Mouse (Mus musculus): ENCODE results near the gene Ehd4.

Gene Ehd4

GRCm38 (mm10) chr2:120044101-120044603 lies 110.3 kb downstream of the Ehd4 start:
- DNase-seq (ENCODE audit: low read depth in 2 of 2, low spot score in 2 of 2): no peak

GRCm38 (mm10) chr2:120040991-120041390 lies 113.4 kb downstream of the Ehd4 start:
- no peak for DNase-seq (ENCODE audit: low read depth in 2 of 2, low spot score in 2 of 2)

Measured in CD8-positive naive resting alpha-beta T cell, adult 2 months (primary cell).